Mouse (Mus musculus) midbrain, postnatal 0 days (tissue): ENCODE results near the gene Erap1. TPM values are rescaled to one million over a fixed set of nuclear protein-coding genes. Genes with fewer than 3 reads are reported as not detected.
"Not testable (repeated sequence)": the region's sequence is repeated elsewhere in the genome, so short reads cannot be mapped to it uniquely, and the experiment has no call there.

Experiments
- ATAC-seq: fragments of 200-750 bp; cut with Nextera tagmentation; 2 replicates; pipeline ENCODE4 v1.8.0; 2017; ENCODE audit warnings: moderate number of reproducible peaks, mild to moderate bottlenecking, moderate TSS enrichment, moderate library complexity; ENCODE audit not compliant: low FRiP score
- DNase-seq: peaks from one replicate; pipeline ENCODE4 v3.0.0-alpha.2; 2015; ENCODE audit warnings: low spot score
- H3K27ac ChIP-seq: fragments of 300-500 bp; sonication (generic); 2 replicates; pipeline ENCODE4 v1.5.1; 2014; ENCODE audit warnings: low read depth, mild to moderate bottlenecking, low read length, mixed read lengths
- H3K27me3 ChIP-seq: fragments of 300-500 bp; sonication (generic); 2 replicates; pipeline ENCODE4 v1.6.1; 2014; ENCODE audit warnings: low read length, control low read depth, mixed read lengths; ENCODE audit not compliant: insufficient read depth
- H3K36me3 ChIP-seq: fragments of 300-500 bp; sonication (generic); 2 replicates; pipeline ENCODE4 v1.6.1; 2014; ENCODE audit warnings: low read length, control low read depth, mixed read lengths; ENCODE audit not compliant: insufficient read depth
- H3K4me1 ChIP-seq: fragments of 300-500 bp; sonication (generic); 2 replicates; pipeline ENCODE4 v1.6.1; 2014; ENCODE audit warnings: mild to moderate bottlenecking, control low read depth, antibody characterized with exemption, low read length, mixed read lengths; ENCODE audit not compliant: insufficient read depth
- H3K4me2 ChIP-seq: fragments of 300-500 bp; sonication (generic); 2 replicates; pipeline ENCODE4 v1.6.1; 2014; ENCODE audit warnings: low read depth, mild to moderate bottlenecking, low read length, mixed read lengths; ENCODE audit not compliant: poor library complexity, severe bottlenecking
- H3K4me3 ChIP-seq: fragments of 300-500 bp; sonication (generic); 2 replicates; pipeline ENCODE4 v1.5.1; 2014; ENCODE audit warnings: low read depth, mild to moderate bottlenecking, low read length, moderate library complexity
- H3K9ac ChIP-seq: fragments of 300-500 bp; sonication (generic); replicated peaks from 2 replicates; pipeline ENCODE4 v1.6.1; 2014; ENCODE audit warnings: mild to moderate bottlenecking, low read length, moderate library complexity, mixed read lengths; ENCODE audit not compliant: poor library complexity, severe bottlenecking
- H3K9me3 ChIP-seq: fragments of 300-500 bp; sonication (generic); 2 replicates; pipeline ENCODE4 v1.6.1; 2016; ENCODE audit warnings: low read length, control low read depth
- CTCF ChIP-seq: IDR thresholded peaks from 2 replicates; pipeline ENCODE4 v1.5.1; 2016; ENCODE audit warnings: antibody characterized with exemption, mild to moderate bottlenecking
- WGBS: fragments of 180-500 bp; shearing (Covaris S2); extraction: QIAGEN DNeasy Blood & Tissue Kit; methylation state at CpG from one replicate; pipeline ENCODE4 v1.1.7; 2014; 5-methylcytosine and 5-hydroxymethylcytosine counted together
- polyA plus RNA-seq: library from polyadenylated mRNA; unstranded; fragments of >200 nt; fragmentation: Nextera tagmentation; extraction: Ambion mirVana; gene quantifications from 2 replicates; pipeline ENCODE4 v1.2.1, GENCODE M21; 2015
- total RNA-seq: library from RNA; depleted of rRNA; stranded (reverse); fragments of >200 nt; gene quantifications from 2 replicates; pipeline ENCODE4 v1.2.3, GENCODE M21; 2014

Gene Erap1
- total and polyA plus RNA-seq, 2 experiments from 2014 or later: 7.4 to 7.6 TPM

- H3K27me3 ChIP-seq: not testable (repeated sequence)
- 7% methylated on average over 22 of the region's 22 CpGs for WGBS
- 0 out of 2 replicates have a peak, but pooled peaks have one; percentile 7 for TF ChIP-seq CTCF
Observed at GRCm38 (mm10) chr13:74617163-74618019, 22.0 kb upstream of the Erap1 start.

GRCm38 (mm10) chr13:74632327-74632726 is 7.0 kb upstream of the Erap1 start:
- ATAC-seq (no peak), DNase-seq (no peak)
- WGBS: 53% methylated on average over 1 of the region's 1 CpGs

More at GRCm38 (mm10) chr13:74617163-74618019, 22.0 kb upstream of the Erap1 start:
- peak; percentile 94 for DNase-seq
- Histone ChIP-seq H3K4me2 (peak overlapping the region; percentile 48), H3K9ac (peak overlapping the region; percentile 47; the same call in 1 of the 2 replicates), H3K27ac (peak overlapping the region; percentile 66; the same call in 1 of the 2 replicates), H3K4me3 (peak overlapping the region; percentile 37)
- H3K9me3 ChIP-seq, H3K36me3 ChIP-seq, H3K4me1 ChIP-seq: not testable (repeated sequence)
- peak; percentile 99 for ATAC-seq

GRCm38 (mm10) chr13:74632857-74633256 is 6.5 kb upstream of the Erap1 start:
- Histone ChIP-seq H3K27ac (no peak overlapping the region), H3K9ac (no peak overlapping the region), H3K9me3 (no peaks in the 10 kb centered on the region), H3K4me1 (no peaks in the 10 kb centered on the region), H3K4me3 (no peak overlapping the region), H3K36me3 (no peaks in the 10 kb centered on the region), H3K27me3 (no peaks in the 10 kb centered on the region), H3K4me2 (no peak overlapping the region)
- no peak for TF ChIP-seq CTCF
- DNase-seq: no peak
- 94% methylated on average over 3 of the region's 3 CpGs for WGBS
- ATAC-seq: no peak

More at GRCm38 (mm10) chr13:74632327-74632726, 7.0 kb upstream of the Erap1 start:
- Histone ChIP-seq H3K27ac (no peak overlapping the region), H3K4me2 (no peak overlapping the region), H3K4me3 (no peak overlapping the region), H3K27me3 (no peaks in the 10 kb centered on the region), H3K36me3 (no peaks in the 10 kb centered on the region), H3K9ac (no peak overlapping the region), H3K4me1 (no peaks in the 10 kb centered on the region), H3K9me3 (no peaks in the 10 kb centered on the region)
- TF ChIP-seq CTCF: no peak

- TF ChIP-seq CTCF: no peak
- under 1% methylated on average over 47 of the region's 49 CpGs for WGBS
- DNase-seq: peak; percentile 77
Observed at GRCm38 (mm10) chr13:74639712-74640522, 549 bp downstream of the Erap1 start.

GRCm38 (mm10) chr13:74640523-74640920 is 1.2 kb downstream of the Erap1 start:
- 52% methylated on average over 3 of the region's 3 CpGs for WGBS
- not testable (repeated sequence) for ATAC-seq, H3K9me3 ChIP-seq, H3K36me3 ChIP-seq, DNase-seq, H3K9ac ChIP-seq, H3K27me3 ChIP-seq, H3K27ac ChIP-seq, H3K4me1 ChIP-seq
- peak overlapping the region; percentile 75 for H3K4me3 ChIP-seq
- H3K4me2 ChIP-seq: peak overlapping the region; percentile 94

More at GRCm38 (mm10) chr13:74639712-74640522, 549 bp downstream of the Erap1 start:
- Histone ChIP-seq H3K27me3 (no peaks in the 10 kb centered on the region), H3K36me3 (no peaks in the 10 kb centered on the region), H3K27ac (peak overlapping the region; percentile 77), H3K9ac (peak overlapping the region; percentile 81), H3K4me1 (no peaks in the 10 kb centered on the region), H3K4me3 (peak overlapping the region; percentile 75), H3K9me3 (no peaks in the 10 kb centered on the region), H3K4me2 (peak overlapping the region; percentile 94)
- peak; percentile 85 for ATAC-seq
